Mouse (Mus musculus): Measurements from ENCODE around the gene Zcchc7. TPM values are rescaled to one million over a fixed set of nuclear protein-coding genes. Genes with fewer than 3 reads are reported as not detected.
"Not testable (repeated sequence)": the region's sequence is repeated elsewhere in the genome, so short reads cannot be mapped to it uniquely, and the experiment has no call there.

Gene Zcchc7
- polyA plus RNA-seq, 1 experiment from 2014 or later: 37.8 TPM

- Histone ChIP-seq H3K4me1 (peaks cover 7% of the 10 kb centered on the region; the same call in 1 of the 2 replicates), H3K4me2 (replicated peaks) (peak overlapping the region; percentile 17; the same call in 1 of the 2 replicates), H3K9me3 (no peaks in the 10 kb centered on the region), H3K4me3 (peak overlapping the region; percentile 9; the same call in 1 of the 2 replicates), H3K36me3 (no peaks in the 10 kb centered on the region), H3K9ac (no peak overlapping the region), H3K27ac (no peak overlapping the region), H3K27me3 (peaks cover 86% of the 10 kb centered on the region)
- ATAC-seq (ENCODE audit: insufficient number of reproducible peaks, insufficient read depth, low FRiP score, low TSS enrichment): no peak
- under 1% methylated on average over 19 of the region's 19 CpGs for WGBS
Observed at GRCm38 (mm10) chr4:44713554-44714051, 42.1 kb upstream of the Zcchc7 start.

GRCm38 (mm10) chr4:44714111-44714621 is 41.5 kb upstream of the Zcchc7 start:
- no peaks in the 10 kb centered on the region for H3K9me3 ChIP-seq
- no peak overlapping the region for H3K4me2 ChIP-seq (replicated peaks)
- no peak overlapping the region for H3K9ac ChIP-seq
- no peak overlapping the region for H3K27ac ChIP-seq
- H3K27me3 ChIP-seq: peaks cover 84% of the 10 kb centered on the region
- under 1% methylated on average over 27 of the region's 27 CpGs for WGBS
- no peak for ATAC-seq (ENCODE audit: insufficient number of reproducible peaks, insufficient read depth, low FRiP score, low TSS enrichment)
- no peak overlapping the region for H3K4me3 ChIP-seq
- no peaks in the 10 kb centered on the region for H3K36me3 ChIP-seq
- peaks cover 7% of the 10 kb centered on the region; the same call in 1 of the 2 replicates for H3K4me1 ChIP-seq

- Histone ChIP-seq H3K27ac (no peak overlapping the region), H3K36me3 (no peaks in the 10 kb centered on the region), H3K4me2 (replicated peaks) (no peak overlapping the region), H3K4me3 (no peak overlapping the region), H3K27me3 (peaks cover 84% of the 10 kb centered on the region), H3K9me3 (no peaks in the 10 kb centered on the region), H3K9ac (no peak overlapping the region), H3K4me1 (peaks cover 7% of the 10 kb centered on the region; the same call in 1 of the 2 replicates)
- no peak for ATAC-seq (ENCODE audit: insufficient number of reproducible peaks, insufficient read depth, low FRiP score, low TSS enrichment)
- 12% methylated on average over 3 of the region's 3 CpGs for WGBS
Observed at GRCm38 (mm10) chr4:44715621-44716160, 40.0 kb upstream of the Zcchc7 start.

- no peaks in the 10 kb centered on the region for H3K9me3 ChIP-seq
- H3K4me2 ChIP-seq (replicated peaks): no peak overlapping the region
- H3K36me3 ChIP-seq: no peaks in the 10 kb centered on the region
- peaks cover 7% of the 10 kb centered on the region; the same call in 1 of the 2 replicates for H3K4me1 ChIP-seq
- no peak overlapping the region for H3K9ac ChIP-seq
- 4% methylated on average over 10 of the region's 10 CpGs for WGBS
- no peak for ATAC-seq (ENCODE audit: insufficient number of reproducible peaks, insufficient read depth, low FRiP score, low TSS enrichment)
- H3K27ac ChIP-seq: no peak overlapping the region
- H3K4me3 ChIP-seq: no peak overlapping the region
- H3K27me3 ChIP-seq: peaks cover 77% of the 10 kb centered on the region
Observed at GRCm38 (mm10) chr4:44716391-44716790, 39.3 kb upstream of the Zcchc7 start.

GRCm38 (mm10) chr4:44717676-44718075 is 38.0 kb upstream of the Zcchc7 start:
- peaks cover 70% of the 10 kb centered on the region for H3K27me3 ChIP-seq
- WGBS: 78% methylated on average over 3 of the region's 3 CpGs
- no peak overlapping the region for H3K4me3 ChIP-seq
- peaks cover 7% of the 10 kb centered on the region; the same call in 1 of the 2 replicates for H3K4me1 ChIP-seq
- H3K9me3 ChIP-seq: no peaks in the 10 kb centered on the region
- no peak for ATAC-seq (ENCODE audit: insufficient number of reproducible peaks, insufficient read depth, low FRiP score, low TSS enrichment)
- H3K36me3 ChIP-seq: no peaks in the 10 kb centered on the region
- H3K9ac ChIP-seq: no peak overlapping the region
- H3K27ac ChIP-seq: no peak overlapping the region
- H3K4me2 ChIP-seq (replicated peaks): no peak overlapping the region

GRCm38 (mm10) chr4:44720046-44720445 is 35.6 kb upstream of the Zcchc7 start:
- Histone ChIP-seq H3K4me2 (replicated peaks) (no peak overlapping the region), H3K9ac (no peak overlapping the region), H3K9me3 (no peaks in the 10 kb centered on the region), H3K4me3 (no peak overlapping the region), H3K4me1 (no peaks in the 10 kb centered on the region), H3K27me3 (peaks cover 48% of the 10 kb centered on the region), H3K27ac (no peak overlapping the region), H3K36me3 (no peaks in the 10 kb centered on the region)
- no peak for ATAC-seq (ENCODE audit: insufficient number of reproducible peaks, insufficient read depth, low FRiP score, low TSS enrichment)
- 92% methylated on average over 7 of the region's 8 CpGs for whole genome bisulfite sequencing

GRCm38 (mm10) chr4:44721237-44721636 is 34.4 kb upstream of the Zcchc7 start:
- no peak for ATAC-seq (ENCODE audit: insufficient number of reproducible peaks, insufficient read depth, low FRiP score, low TSS enrichment)
- 72% methylated on average over 4 of the region's 4 CpGs for WGBS

GRCm38 (mm10) chr4:44740471-44740870 is 15.2 kb upstream of the Zcchc7 start:
- Histone ChIP-seq H3K4me3 (no peak overlapping the region), H3K27me3 (no peaks in the 10 kb centered on the region), H3K9ac (no peak overlapping the region), H3K36me3 (no peaks in the 10 kb centered on the region), H3K27ac (no peak overlapping the region), H3K4me1 (no peaks in the 10 kb centered on the region), H3K4me2 (replicated peaks) (no peak overlapping the region), H3K9me3 (no peaks in the 10 kb centered on the region)
- WGBS: 72% methylated on average over 1 of the region's 1 CpGs
- no peak for ATAC-seq (ENCODE audit: insufficient number of reproducible peaks, insufficient read depth, low FRiP score, low TSS enrichment)

More at GRCm38 (mm10) chr4:44721237-44721636, 34.4 kb upstream of the Zcchc7 start:
- Histone ChIP-seq H3K9me3 (no peaks in the 10 kb centered on the region), H3K9ac (no peak overlapping the region), H3K36me3 (no peaks in the 10 kb centered on the region), H3K4me2 (replicated peaks) (no peak overlapping the region), H3K27me3 (peaks cover 41% of the 10 kb centered on the region), H3K27ac (no peak overlapping the region), H3K4me3 (no peak overlapping the region), H3K4me1 (no peaks in the 10 kb centered on the region)

- Histone ChIP-seq H3K4me2 (replicated peaks) (peak overlapping the region; percentile 74), H3K27ac (peak overlapping the region; percentile 89), H3K4me1 (0 out of 2 replicates have a peak, but pooled peaks cover 2% of the 10 kb centered on the region), H3K9me3 (no peaks in the 10 kb centered on the region), H3K36me3 (no peaks in the 10 kb centered on the region), H3K4me3 (peak overlapping the region; percentile 85), H3K27me3 (0 out of 2 replicates have a peak, but pooled peaks cover 2% of the 10 kb centered on the region), H3K9ac (peak overlapping the region; percentile 86)
- peak; percentile 96 for ATAC-seq (ENCODE audit: insufficient number of reproducible peaks, insufficient read depth, low FRiP score, low TSS enrichment)
- under 1% methylated on average over 60 of the region's 60 CpGs for WGBS
Observed at GRCm38 (mm10) chr4:44756134-44756951, 666 bp downstream of the Zcchc7 start.

- peak overlapping the region; percentile 74 for H3K4me2 ChIP-seq (replicated peaks)
- 4% methylated on average over 10 of the region's 10 CpGs for WGBS
- H3K9me3 ChIP-seq, H3K27me3 ChIP-seq, H3K4me1 ChIP-seq, H3K36me3 ChIP-seq: not testable (repeated sequence)
- 0 out of 2 replicates have a peak, but pooled peaks have one; percentile 2 for ATAC-seq (ENCODE audit: insufficient number of reproducible peaks, insufficient read depth, low FRiP score, low TSS enrichment)
- peak overlapping the region; percentile 86 for H3K9ac ChIP-seq
- H3K27ac ChIP-seq: peak overlapping the region; percentile 89
- H3K4me3 ChIP-seq: peak overlapping the region; percentile 85
Observed at GRCm38 (mm10) chr4:44757131-44757530, 1.5 kb downstream of the Zcchc7 start.

GRCm38 (mm10) chr4:44774890-44775289 is 19.2 kb downstream of the Zcchc7 start:
- H3K4me2 ChIP-seq (replicated peaks): no peak overlapping the region
- no peaks in the 10 kb centered on the region for H3K36me3 ChIP-seq
- no peaks in the 10 kb centered on the region for H3K27me3 ChIP-seq
- no peak overlapping the region for H3K4me3 ChIP-seq
- no peak overlapping the region for H3K27ac ChIP-seq
- no peak for ATAC-seq (ENCODE audit: insufficient number of reproducible peaks, insufficient read depth, low FRiP score, low TSS enrichment)
- 74% methylated on average over 3 of the region's 3 CpGs for WGBS
- no peak overlapping the region for H3K9ac ChIP-seq
- no peaks in the 10 kb centered on the region for H3K9me3 ChIP-seq
- H3K4me1 ChIP-seq: no peaks in the 10 kb centered on the region

Measured in embryonic facial prominence, embryonic 12.5 days (tissue).